Mouse (Mus musculus): Measurements from ENCODE around the gene Cfap221.

- no peak for TF ChIP-seq CTCF (IDR thresholded peaks at IDR 0.05; ENCODE audit: low read depth, low read length)
- TF ChIP-seq POLR2A (IDR thresholded peaks at IDR 0.05; ENCODE audit: extremely low read depth, insufficient read depth, low read length): no peak
Observed at GRCm38 (mm10) chr1:119889347-119889746, 107.7 kb downstream of the Cfap221 start.
